Mouse (Mus musculus): ENCODE results near the gene Prdm8. TPM values are rescaled to one million over a fixed set of nuclear protein-coding genes. Genes with fewer than 3 reads are reported as not detected.

Gene Prdm8
- polyA plus RNA-seq (2015; fragmentation: Nextera tagmentation; extraction: Ambion mirVana): 0.06 TPM in 1 of 2 replicates, not detected in the other

DNA sequence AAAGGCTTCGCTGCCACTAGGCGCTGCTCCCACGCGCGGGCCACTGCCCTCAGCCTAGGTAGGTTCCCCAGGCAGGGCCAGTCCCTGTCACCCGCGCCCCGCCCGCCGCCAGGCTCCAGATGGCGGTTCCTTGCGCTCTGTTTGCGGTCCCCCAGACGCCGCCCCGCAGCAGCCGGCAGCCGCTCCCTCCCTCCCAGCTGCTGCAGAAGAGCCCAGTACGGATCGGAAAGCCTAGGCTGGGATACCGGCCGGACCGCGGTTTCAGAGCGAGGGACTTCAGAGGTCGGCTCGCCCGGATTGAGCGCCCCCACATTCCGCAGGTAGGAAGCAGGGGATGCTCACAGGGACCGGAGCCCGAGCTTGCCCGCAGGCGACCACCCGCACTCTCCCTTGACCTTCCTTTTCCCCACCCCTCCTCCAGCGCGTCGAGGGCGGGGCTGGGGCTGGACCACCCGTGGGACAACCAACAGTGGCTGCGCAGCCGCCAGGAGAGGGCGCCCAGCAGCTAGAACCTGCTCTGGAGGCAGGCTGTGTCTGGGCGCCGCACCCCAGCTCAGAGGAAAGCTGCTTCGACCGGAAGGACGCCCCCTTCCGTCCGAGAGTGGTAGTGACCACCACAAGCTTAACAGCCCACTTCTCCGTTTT is at the start of gene Prdm8:
Gene Prdm8, plus strand, starts transcription at position 19 of the 645 bp plus-strand sequence.
- peak within 1 kb of the TSS; percentile 78 for H3K4me2 ChIP-seq (ENCODE audit: low read depth, low read length)
- ATAC-seq (ENCODE audit: insufficient read depth, low FRiP score): peak; percentile 93
- peaks cover 14% of the 10 kb centered on the region for H3K4me1 ChIP-seq (ENCODE audit: control insufficient read depth, insufficient read depth, low read length)
- H3K27ac ChIP-seq (ENCODE audit: low read length): no peak within 1 kb of the TSS
- H3K4me3 ChIP-seq (replicated peaks; ENCODE audit: low read length): peak within 1 kb of the TSS; percentile 54
- WGBS: under 1% methylated on average over 51 of the region's 51 CpGs
- H3K9me3 ChIP-seq (replicated peaks; ENCODE audit: control insufficient read depth, low read length): no peaks in the 10 kb centered on the region
- H3K9ac ChIP-seq (ENCODE audit: low read length): peak within 1 kb of the TSS; percentile 51
- no peaks in the 10 kb centered on the region for H3K36me3 ChIP-seq (ENCODE audit: control insufficient read depth, insufficient read depth, low read length)
- peaks cover 64% of the 10 kb centered on the region for H3K27me3 ChIP-seq (ENCODE audit: control insufficient read depth, insufficient read depth, low read length)

DNA sequence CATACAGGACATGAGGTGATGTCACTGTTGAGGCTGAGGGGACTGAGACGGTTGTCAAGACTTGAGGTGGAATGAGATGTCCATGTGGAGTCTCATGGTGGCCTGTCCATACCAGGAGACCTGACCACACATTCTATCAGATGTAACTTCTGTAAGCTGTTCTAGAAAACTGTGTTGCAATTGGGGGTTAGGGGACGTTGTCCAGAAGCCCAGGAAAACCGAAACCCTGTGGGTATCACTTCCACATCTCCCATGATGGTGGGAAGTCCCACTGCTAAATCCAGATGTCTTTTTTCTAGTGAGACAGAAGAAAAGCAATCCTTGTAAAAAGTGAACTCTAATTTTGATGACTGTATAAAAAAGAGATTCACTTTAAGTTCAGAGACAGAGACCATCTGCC is 39.9 kb upstream of the Prdm8 start:
- Histone ChIP-seq H3K27me3 (ENCODE audit: control insufficient read depth, insufficient read depth, low read length) (no peaks in the 10 kb centered on the region), H3K4me1 (ENCODE audit: control insufficient read depth, insufficient read depth, low read length) (no peaks in the 10 kb centered on the region), H3K9ac (ENCODE audit: low read length) (no peak overlapping the region), H3K4me3 (replicated peaks; ENCODE audit: low read length) (no peak overlapping the region), H3K27ac (ENCODE audit: low read length) (no peak overlapping the region), H3K9me3 (replicated peaks; ENCODE audit: control insufficient read depth, low read length) (no peaks in the 10 kb centered on the region), H3K36me3 (ENCODE audit: control insufficient read depth, insufficient read depth, low read length) (no peaks in the 10 kb centered on the region), H3K4me2 (ENCODE audit: low read depth, low read length) (no peak overlapping the region)
- WGBS: 70% methylated on average over 3 of the region's 3 CpGs
- no peak for ATAC-seq (ENCODE audit: insufficient read depth, low FRiP score)

DNA sequence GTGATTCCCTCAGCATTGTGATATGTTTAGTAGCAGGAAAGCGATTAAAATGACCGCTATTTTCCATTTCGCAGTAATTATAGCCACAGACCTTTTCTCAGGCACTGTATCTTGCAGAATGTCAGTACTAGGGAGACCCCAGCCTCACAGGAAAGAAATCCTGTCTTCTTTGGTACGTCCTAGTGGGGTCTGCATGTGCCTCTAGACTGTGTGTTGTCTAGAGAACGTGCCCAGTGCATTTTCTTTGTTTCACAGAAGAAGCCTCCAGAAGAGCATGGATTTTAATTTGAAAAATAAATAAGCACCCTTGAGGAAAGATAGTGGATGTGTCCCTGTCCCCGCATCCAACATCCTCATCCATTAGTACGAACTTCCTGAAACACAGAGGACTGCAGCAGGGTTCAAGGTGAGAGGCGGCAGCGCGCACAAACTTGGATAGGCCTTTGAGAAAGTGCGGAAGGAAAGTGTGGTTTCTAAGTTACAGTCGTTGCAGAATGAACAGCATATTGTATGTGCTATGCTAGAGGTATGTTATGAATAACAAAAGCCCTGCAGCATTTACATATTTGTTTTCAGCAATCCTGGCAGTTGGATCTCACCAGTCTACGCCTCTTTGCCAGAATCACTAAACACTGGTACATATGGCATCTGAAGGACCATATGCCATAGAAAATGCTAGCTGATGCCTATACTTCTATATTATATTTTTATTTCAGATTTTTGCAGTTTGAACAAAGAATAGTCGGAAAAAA is 28.3 kb upstream of the Prdm8 start:
- Histone ChIP-seq H3K4me1 (ENCODE audit: control insufficient read depth, insufficient read depth, low read length) (no peaks in the 10 kb centered on the region), H3K4me3 (replicated peaks; ENCODE audit: low read length) (no peak overlapping the region), H3K36me3 (ENCODE audit: control insufficient read depth, insufficient read depth, low read length) (no peaks in the 10 kb centered on the region), H3K9me3 (replicated peaks; ENCODE audit: control insufficient read depth, low read length) (no peaks in the 10 kb centered on the region), H3K27ac (ENCODE audit: low read length) (no peak overlapping the region), H3K27me3 (ENCODE audit: control insufficient read depth, insufficient read depth, low read length) (no peaks in the 10 kb centered on the region), H3K4me2 (ENCODE audit: low read depth, low read length) (no peak overlapping the region), H3K9ac (ENCODE audit: low read length) (no peak overlapping the region)
- 80% methylated on average over 14 of the region's 14 CpGs for WGBS
- ATAC-seq (ENCODE audit: insufficient read depth, low FRiP score): no peak

DNA sequence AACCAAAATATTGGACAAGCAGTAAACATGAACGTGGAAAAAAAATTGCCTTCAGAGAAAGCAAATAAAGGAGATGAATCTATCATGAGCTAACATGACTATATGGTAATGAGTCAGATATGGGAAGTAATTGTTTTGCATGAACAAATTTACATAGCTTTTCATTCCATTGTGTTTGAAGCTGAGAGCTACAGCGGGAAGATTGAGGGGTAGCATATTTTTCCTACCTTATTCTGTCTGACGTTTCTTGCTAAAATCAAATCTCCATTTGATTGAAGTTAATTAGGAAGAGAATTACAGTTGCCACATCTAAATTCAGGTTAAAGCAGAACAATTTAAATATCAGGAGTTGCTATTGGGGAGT is 27.7 kb upstream of the Prdm8 start:
- no peak overlapping the region for H3K4me3 ChIP-seq (replicated peaks; ENCODE audit: low read length)
- no peak overlapping the region for H3K4me2 ChIP-seq (ENCODE audit: low read depth, low read length)
- H3K9me3 ChIP-seq (replicated peaks; ENCODE audit: control insufficient read depth, low read length): no peaks in the 10 kb centered on the region
- H3K4me1 ChIP-seq (ENCODE audit: control insufficient read depth, insufficient read depth, low read length): no peaks in the 10 kb centered on the region
- H3K27me3 ChIP-seq (ENCODE audit: control insufficient read depth, insufficient read depth, low read length): no peaks in the 10 kb centered on the region
- ATAC-seq (ENCODE audit: insufficient read depth, low FRiP score): no peak
- H3K27ac ChIP-seq (ENCODE audit: low read length): no peak overlapping the region
- H3K9ac ChIP-seq (ENCODE audit: low read length): no peak overlapping the region
- H3K36me3 ChIP-seq (ENCODE audit: control insufficient read depth, insufficient read depth, low read length): no peaks in the 10 kb centered on the region
- WGBS: 78% methylated on average over 3 of the region's 3 CpGs

DNA sequence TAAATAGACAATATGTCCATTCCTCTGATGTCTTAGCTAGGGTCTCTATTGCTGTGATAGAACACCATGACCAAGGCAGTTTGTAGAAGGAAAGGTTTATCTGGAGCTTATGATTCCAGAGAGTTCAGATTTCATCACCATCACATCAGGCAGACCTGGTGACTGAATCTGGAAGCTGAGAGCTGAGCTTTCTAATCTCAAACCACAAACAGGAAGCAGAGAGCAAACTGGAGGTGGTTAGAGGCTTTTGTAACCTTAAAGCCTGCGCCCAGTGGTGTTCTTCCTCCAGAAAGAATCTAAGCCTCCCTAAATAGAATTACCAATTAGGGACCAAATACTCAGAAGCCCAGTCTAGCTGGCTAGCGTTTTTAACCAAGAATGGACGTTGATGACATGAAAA is 20.1 kb upstream of the Prdm8 start:
- ATAC-seq (ENCODE audit: insufficient read depth, low FRiP score): no peak
- H3K4me2 ChIP-seq (ENCODE audit: low read depth, low read length): no peak overlapping the region
- WGBS: 58% methylated on average over 3 of the region's 3 CpGs
- no peaks in the 10 kb centered on the region for H3K4me1 ChIP-seq (ENCODE audit: control insufficient read depth, insufficient read depth, low read length)
- no peaks in the 10 kb centered on the region for H3K9me3 ChIP-seq (replicated peaks; ENCODE audit: control insufficient read depth, low read length)
- H3K4me3 ChIP-seq (replicated peaks; ENCODE audit: low read length): no peak overlapping the region
- no peaks in the 10 kb centered on the region for H3K27me3 ChIP-seq (ENCODE audit: control insufficient read depth, insufficient read depth, low read length)
- H3K27ac ChIP-seq (ENCODE audit: low read length): no peak overlapping the region
- H3K36me3 ChIP-seq (ENCODE audit: control insufficient read depth, insufficient read depth, low read length): no peaks in the 10 kb centered on the region
- H3K9ac ChIP-seq (ENCODE audit: low read length): no peak overlapping the region

DNA sequence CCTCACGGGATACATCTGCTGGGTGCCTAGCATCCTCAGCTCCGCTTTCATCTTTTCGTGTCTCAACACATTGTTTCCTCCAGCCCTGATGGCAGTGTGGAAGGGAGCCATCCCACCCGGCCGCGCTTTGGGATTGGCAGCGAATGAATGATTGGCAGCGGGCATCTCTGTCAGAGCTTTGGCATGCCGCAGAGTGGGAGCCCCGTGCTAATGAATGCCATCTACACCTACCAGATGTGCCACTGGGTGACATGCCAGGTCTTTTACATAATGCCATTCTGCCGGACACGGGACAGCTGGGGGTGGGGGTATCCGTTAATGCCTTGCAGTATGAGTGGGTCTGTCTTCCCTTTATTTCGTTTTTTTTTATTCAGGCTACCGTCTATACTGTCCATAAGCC is 882 bp upstream of the Prdm8 start:
- 18% methylated on average over 15 of the region's 15 CpGs for WGBS
- H3K27ac ChIP-seq (ENCODE audit: low read length): no peak overlapping the region
- H3K4me2 ChIP-seq (ENCODE audit: low read depth, low read length): no peak overlapping the region
- ATAC-seq (ENCODE audit: insufficient read depth, low FRiP score): no peak
- peaks cover 14% of the 10 kb centered on the region for H3K4me1 ChIP-seq (ENCODE audit: control insufficient read depth, insufficient read depth, low read length)
- no peaks in the 10 kb centered on the region for H3K9me3 ChIP-seq (replicated peaks; ENCODE audit: control insufficient read depth, low read length)
- H3K9ac ChIP-seq (ENCODE audit: low read length): no peak overlapping the region
- H3K4me3 ChIP-seq (replicated peaks; ENCODE audit: low read length): no peak overlapping the region
- H3K36me3 ChIP-seq (ENCODE audit: control insufficient read depth, insufficient read depth, low read length): no peaks in the 10 kb centered on the region
- H3K27me3 ChIP-seq (ENCODE audit: control insufficient read depth, insufficient read depth, low read length): peaks cover 53% of the 10 kb centered on the region

DNA sequence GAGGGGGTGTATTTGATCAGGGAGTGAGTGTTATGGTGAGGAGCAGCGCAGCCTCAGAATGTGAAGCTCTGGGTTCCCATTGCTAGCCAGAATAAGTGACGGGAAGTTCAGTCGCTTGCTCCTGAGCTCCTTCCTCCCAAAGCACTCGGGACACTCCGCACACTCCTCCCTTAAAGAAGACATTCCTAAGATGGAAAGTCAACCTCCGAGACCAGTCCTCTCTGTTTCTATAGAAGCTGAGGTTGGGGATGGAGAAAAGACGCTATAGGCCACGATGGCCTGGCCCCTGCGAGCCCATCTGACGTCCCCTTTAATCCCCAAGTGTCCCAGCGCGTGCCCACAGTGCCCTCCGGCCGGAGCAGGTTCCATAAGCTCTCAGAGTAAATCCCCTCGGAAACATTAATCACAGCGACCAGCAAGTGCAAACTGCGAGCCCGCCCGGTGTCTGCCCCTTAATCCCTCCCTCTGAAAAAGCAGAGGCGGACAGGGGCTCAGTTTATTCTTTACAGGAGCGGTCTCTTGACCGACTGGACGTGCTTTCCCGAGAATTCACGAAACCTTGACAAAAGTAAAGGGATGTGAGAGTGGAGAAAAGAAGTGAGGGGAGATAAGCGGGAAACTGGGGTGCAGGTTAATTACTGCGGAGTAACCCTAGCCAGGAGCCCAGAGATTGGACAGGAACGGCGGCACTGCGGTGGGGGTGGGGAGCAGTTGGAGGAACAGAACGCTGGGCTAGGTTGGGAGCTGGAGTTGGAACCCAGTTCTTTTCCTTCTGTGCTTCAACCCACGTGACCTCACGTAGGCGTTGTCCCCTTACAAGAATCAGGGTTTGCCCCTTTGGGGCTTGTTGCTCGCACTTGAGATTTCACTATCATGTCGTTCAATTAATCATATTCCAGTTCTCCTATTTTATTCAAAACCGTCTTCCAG is 1.6 kb downstream of the Prdm8 start:
- Histone ChIP-seq H3K9ac (ENCODE audit: low read length) (no peak overlapping the region), H3K9me3 (replicated peaks; ENCODE audit: control insufficient read depth, low read length) (no peaks in the 10 kb centered on the region), H3K4me2 (ENCODE audit: low read depth, low read length) (peak overlapping the region; percentile 78), H3K27me3 (ENCODE audit: control insufficient read depth, insufficient read depth, low read length) (peaks cover 76% of the 10 kb centered on the region), H3K27ac (ENCODE audit: low read length) (no peak overlapping the region), H3K4me3 (replicated peaks; ENCODE audit: low read length) (peak overlapping the region; percentile 54), H3K4me1 (ENCODE audit: control insufficient read depth, insufficient read depth, low read length) (peaks cover 14% of the 10 kb centered on the region), H3K36me3 (ENCODE audit: control insufficient read depth, insufficient read depth, low read length) (no peaks in the 10 kb centered on the region)
- no peak for ATAC-seq (ENCODE audit: insufficient read depth, low FRiP score)
- WGBS: 1% methylated on average over 37 of the region's 37 CpGs

DNA sequence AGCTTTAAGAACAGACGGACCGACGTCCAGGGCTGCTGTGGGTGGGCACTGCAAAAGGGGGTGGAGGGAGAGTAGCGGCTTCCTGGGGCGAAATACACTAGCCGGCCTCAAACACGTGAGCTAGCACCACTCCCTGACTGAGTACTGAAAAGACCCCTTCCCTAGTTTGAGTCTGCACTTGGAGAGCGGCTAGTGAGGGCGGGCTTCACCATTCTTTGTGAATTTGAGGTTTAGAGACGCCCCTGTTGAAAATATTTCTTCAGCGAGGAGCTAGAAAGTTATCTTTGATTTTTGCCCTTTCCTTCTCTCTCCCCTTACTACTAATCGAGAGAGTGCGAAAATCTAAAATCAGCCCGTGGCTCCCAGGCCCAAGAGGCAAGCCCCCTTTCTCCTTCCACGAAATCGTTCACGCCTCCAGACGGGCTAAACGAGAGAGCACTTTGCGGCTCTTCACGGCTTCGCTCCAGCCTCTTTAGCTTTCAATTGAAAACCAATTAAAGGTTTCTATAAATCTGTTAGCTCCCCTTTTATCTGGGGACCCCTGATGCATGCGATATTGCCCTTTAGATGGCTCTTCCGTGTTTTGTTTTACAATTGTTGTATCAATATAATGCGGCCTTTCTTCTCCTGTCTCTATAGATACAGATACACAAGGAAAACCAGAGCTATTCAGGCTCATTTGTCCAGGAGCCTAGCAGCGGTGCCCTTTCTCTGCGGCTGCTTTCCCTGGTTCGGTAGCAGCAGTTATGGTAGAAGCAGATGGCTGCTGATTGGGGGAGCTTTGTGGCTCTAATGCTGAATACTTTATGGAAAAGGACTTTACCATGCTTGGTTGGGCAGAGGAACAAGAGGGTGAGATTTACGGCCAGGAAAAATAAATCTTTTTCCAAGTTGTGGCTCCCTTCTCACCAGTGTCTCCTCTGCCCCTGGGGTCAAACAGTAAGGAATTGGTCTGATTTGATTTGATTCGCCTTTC is 2.7 kb downstream of the Prdm8 start:
- ATAC-seq (ENCODE audit: insufficient read depth, low FRiP score): no peak
- WGBS: 7% methylated on average over 30 of the region's 30 CpGs
- no peak overlapping the region for H3K4me3 ChIP-seq (replicated peaks; ENCODE audit: low read length)
- peak overlapping the region; percentile 78; the same call in 1 of the 2 replicates for H3K4me2 ChIP-seq (ENCODE audit: low read depth, low read length)
- H3K9ac ChIP-seq (ENCODE audit: low read length): no peak overlapping the region
- peaks cover 76% of the 10 kb centered on the region for H3K27me3 ChIP-seq (ENCODE audit: control insufficient read depth, insufficient read depth, low read length)
- H3K4me1 ChIP-seq (ENCODE audit: control insufficient read depth, insufficient read depth, low read length): peaks cover 14% of the 10 kb centered on the region
- no peaks in the 10 kb centered on the region for H3K9me3 ChIP-seq (replicated peaks; ENCODE audit: control insufficient read depth, low read length)
- no peaks in the 10 kb centered on the region for H3K36me3 ChIP-seq (ENCODE audit: control insufficient read depth, insufficient read depth, low read length)
- no peak overlapping the region for H3K27ac ChIP-seq (ENCODE audit: low read length)
